Mouse (Mus musculus) G1E (cell line): ENCODE data around the gene Irf4.

ENCODE experiments used
- CTCF ChIP-seq: IDR thresholded peaks from 2 replicates; pipeline ENCODE4 v1.5.1; 2012; ENCODE audit warnings: low read depth, low read length, inconsistent platforms, mixed read lengths
- GATA1 ChIP-seq: IDR thresholded peaks from 2 replicates; pipeline ENCODE4 v1.6.1; 2012; ENCODE audit warnings: borderline replicate concordance, low read length, inconsistent platforms, mixed read lengths
- GATA2 ChIP-seq: IDR thresholded peaks from 2 replicates; pipeline ENCODE4 v1.6.1; 2012; ENCODE audit warnings: low read depth, low read length, inconsistent platforms, borderline replicate concordance

- TF ChIP-seq CTCF (no peak), GATA1 (no peak), GATA2 (no peak)
Observed at GRCm38 (mm10) chr13:30787960-30788359, 38.9 kb downstream of the Irf4 start.
